Comparison of ENCODE assay signal across 16 mouse cellular contexts in genomic region chr2:179649370-179649769, GRCm38 (mm10).
DNase-seq lines count a peak whose midpoint lies in the region; ATAC-seq and TF ChIP-seq lines count a peak whose summit lies in the region.
"Had no signal": no experiment of that assay in that cellular context is flagged by ENCODE, and none has a peak within 500 bp of the region (broad histone marks: within the 10 kb centered on the region; RNA-seq: fewer than 3 reads in every experiment).

No protein-coding gene starts in this region.

- H3K4me3 ChIP-seq in kidney, embryonic 16.5 days (ENCODE audit: low read length): no peak overlapping the region
- peak overlapping the region in 1 of 3 experiments; percentile 47 for H3K4me3 ChIP-seq in CH12.LX (replicated peaks in 1 of 3; ENCODE audit: low read depth in 2 of 3, low read length in 2 of 3, poor library complexity in 1 of 3)
- H3K4me3 ChIP-seq: embryonic facial prominence, embryonic 15.5 days; hindbrain, embryonic 12.5 days; limb, embryonic 12.5 days; myocyte had no signal

- TF ChIP-seq POLR2A in CH12.LX (IDR thresholded peaks at IDR 0.05; ENCODE audit: low read depth, low read length): no peak

- H3K27me3 ChIP-seq in kidney, embryonic 16.5 days (ENCODE audit: insufficient read depth, low read length): no peaks in the 10 kb centered on the region
- no peaks in the 10 kb centered on the region for H3K27me3 ChIP-seq in CH12.LX (replicated peaks)
- H3K27me3 ChIP-seq: limb, embryonic 12.5 days; megakaryocyte, embryonic 14.5 days had no signal

- H3K9ac ChIP-seq in kidney, embryonic 16.5 days (replicated peaks; ENCODE audit: low read length): no peak overlapping the region
- peak overlapping the region; percentile 59 for H3K9ac ChIP-seq in CH12.LX (ENCODE audit: insufficient read depth, low read depth)
- H3K9ac ChIP-seq: embryonic facial prominence, embryonic 15.5 days; hindbrain, embryonic 12.5 days; limb, embryonic 12.5 days had no signal

- no peak for TF ChIP-seq EP300 in CH12.LX (IDR thresholded peaks at IDR 0.05; ENCODE audit: low read length)

- in situ Hi-C loops in CH12.LX (cut with MboI; ENCODE audit: low pct_ligation_motif_present, low pct_unique_long_range_greater_than_20kb, low sequenced_read_pairs): no loop called here

- H3K4me2 ChIP-seq in kidney, embryonic 16.5 days (replicated peaks; ENCODE audit: low read depth, low read length): no peak overlapping the region
- peak overlapping the region; percentile 86 for H3K4me2 ChIP-seq in CH12.LX (ENCODE audit: insufficient read depth, low read depth, poor library complexity, severe bottlenecking)
- H3K4me2 ChIP-seq: hindbrain, embryonic 12.5 days; limb, embryonic 12.5 days had no signal

- dilution Hi-C loops in CH12.LX (cut with MboI; ENCODE audit: extremely low pct_ligation_motif_present, extremely low pct_unique_long_range_greater_than_20kb, low sequenced_read_pairs): no loop called here

- no peak for TF ChIP-seq CTCF in CH12.LX (conservative IDR thresholded peaks at IDR 0.05 in 1 of 2, IDR thresholded peaks at IDR 0.05 in 1 of 2; ENCODE audit: low read depth in 2 of 2, low read length in 2 of 2)

- H3K79me2 ChIP-seq in CH12.LX (replicated peaks; ENCODE audit: control insufficient read depth, extremely low read depth, insufficient read depth, poor library complexity, severe bottlenecking): no peaks in the 10 kb centered on the region

- 69% methylated on average over 4 of the region's 4 CpGs for WGBS in kidney, embryonic 16.5 days

- H3K9me3 ChIP-seq in kidney, embryonic 16.5 days (ENCODE audit: low read length): 0 out of 2 replicates have a peak, but pooled peaks cover 2% of the 10 kb centered on the region
- peaks cover 2% of the 10 kb centered on the region for H3K9me3 ChIP-seq in CH12.LX (replicated peaks; ENCODE audit: low read length)
- H3K9me3 ChIP-seq: embryonic facial prominence, embryonic 15.5 days; hindbrain, embryonic 12.5 days had no signal

- H3K27ac ChIP-seq in kidney, embryonic 16.5 days (ENCODE audit: low read length): no peak overlapping the region
- peak overlapping the region; percentile 52 for H3K27ac ChIP-seq in CH12.LX (ENCODE audit: insufficient read depth, low read depth)
- H3K27ac ChIP-seq: embryonic facial prominence, embryonic 15.5 days; hindbrain, embryonic 12.5 days; limb, embryonic 12.5 days had no signal

- H3K36me3 ChIP-seq in kidney, embryonic 16.5 days (ENCODE audit: insufficient read depth, low read length): no peaks in the 10 kb centered on the region
- H3K36me3 ChIP-seq in CH12.LX (replicated peaks in 1 of 2; ENCODE audit: control insufficient read depth in 1 of 2, insufficient read depth in 1 of 2, low read length in 1 of 2): no peaks in the 10 kb centered on the region
- H3K36me3 ChIP-seq: embryonic facial prominence, embryonic 15.5 days; hindbrain, embryonic 12.5 days; limb, embryonic 12.5 days had no signal

- peak; percentile 11 for DNase-seq in cerebellum, adult 8-10 months
- DNase-seq in cerebellum, adult 9-11 months: no peak
- peak; percentile 21 for DNase-seq in kidney, postnatal 10 days
- peak; percentile 38 for DNase-seq in CH12.LX (ENCODE audit: extremely low read depth)
- DNase-seq in gastrocnemius, adult 18-20 months (ENCODE audit: low spot score): no peak
- DNase-seq in layer of hippocampus, adult 18-20 months (ENCODE audit: low spot score in 2 of 2): no peak
- DNase-seq: gastrocnemius, postnatal 36 days; kidney, adult 2 months; right cerebral cortex, postnatal 4 days had no signal

- no peak for ATAC-seq in kidney, embryonic 16.5 days (ENCODE audit: low FRiP score, low TSS enrichment)
- peak; percentile 70 for ATAC-seq in granulocyte monocyte progenitor cell, adult 5-6 weeks (replicated peaks; ENCODE audit: poor library complexity, severe bottlenecking)

- TF ChIP-seq RAD21 in CH12.LX (IDR thresholded peaks at IDR 0.05; ENCODE audit: low read depth, low read length): no peak

- H3K4me1 ChIP-seq in kidney, embryonic 16.5 days (ENCODE audit: insufficient read depth, low read length): no peaks in the 10 kb centered on the region
- H3K4me1 ChIP-seq in CH12.LX (ENCODE audit: control insufficient read depth in 1 of 2, insufficient read depth in 2 of 2): peaks cover 22 to 64% of the 10 kb centered on the region in 2 experiments

TF ChIP-seq in CH12.LX, 34 proteins besides CTCF, POLR2A, EP300 and RAD21:
- no peak for TF ChIP-seq USF2 (conservative IDR thresholded peaks at IDR 0.05; ENCODE audit: low read depth, low read length)
- 0 out of 2 replicates have a peak, but pooled peaks have one; percentile 46 for TF ChIP-seq UBTF (IDR thresholded peaks at IDR 0.05; ENCODE audit: low read depth, low read length)
- peak; percentile 48; the same call in 1 of the 2 replicates for TF ChIP-seq MXI1 (IDR thresholded peaks at IDR 0.05; ENCODE audit: low read depth, low read length)
- no peak for TF ChIP-seq MAX (IDR thresholded peaks at IDR 0.05; ENCODE audit: low read length)
- no peak for TF ChIP-seq HCFC1 (IDR thresholded peaks at IDR 0.05; ENCODE audit: low read depth, low read length)
- TF ChIP-seq NRF1 (IDR thresholded peaks at IDR 0.05; ENCODE audit: low read depth, low read length): no peak
- TF ChIP-seq GABPA (IDR thresholded peaks at IDR 0.05; ENCODE audit: insufficient replicate concordance, low read depth, low read length): no peak
- no peak for TF ChIP-seq MYC (IDR thresholded peaks at IDR 0.05; ENCODE audit: low read depth, low read length)
- peak; percentile 83; the same call in 1 of the 2 replicates for TF ChIP-seq IRF4 (IDR thresholded peaks at IDR 0.05; ENCODE audit: low read depth, low read length)
- no peak for TF ChIP-seq ZMIZ1 (IDR thresholded peaks at IDR 0.05; ENCODE audit: low read depth, low read length)
- no peak for TF ChIP-seq CHD2 (IDR thresholded peaks at IDR 0.05; ENCODE audit: low read length)
- TF ChIP-seq NELFE (IDR thresholded peaks at IDR 0.05; ENCODE audit: low read depth, low read length): no peak
- TF ChIP-seq JUND (conservative IDR thresholded peaks at IDR 0.05; ENCODE audit: low read depth, low read length): no peak
- no peak for TF ChIP-seq CHD1 (IDR thresholded peaks at IDR 0.05; ENCODE audit: low read depth, low read length)
- TF ChIP-seq KAT2A (IDR thresholded peaks at IDR 0.05; ENCODE audit: insufficient replicate concordance, low read length): no peak
- TF ChIP-seq MEF2A (IDR thresholded peaks at IDR 0.05; ENCODE audit: borderline replicate concordance, low read depth, low read length): peak; percentile 14; the same call in 1 of the 2 replicates
- TF ChIP-seq MAFK (IDR thresholded peaks at IDR 0.05; ENCODE audit: insufficient replicate concordance, low read length): no peak
- peak; percentile 93 for TF ChIP-seq BHLHE40 (IDR thresholded peaks at IDR 0.05; ENCODE audit: low read depth, low read length)
- no peak for TF ChIP-seq SIN3A (IDR thresholded peaks at IDR 0.05; ENCODE audit: low read length)
- no peak for TF ChIP-seq ZC3H11A (IDR thresholded peaks at IDR 0.05; ENCODE audit: low read depth, low read length)
- no peak for TF ChIP-seq POLR2AphosphoS2 (IDR thresholded peaks at IDR 0.05; ENCODE audit: low read depth, low read length)
- TF ChIP-seq E2F4 (IDR thresholded peaks at IDR 0.05; ENCODE audit: insufficient replicate concordance, low read depth, low read length): no peak
- peak; percentile 67 for TF ChIP-seq ETS1 (conservative IDR thresholded peaks at IDR 0.05; ENCODE audit: low read depth, low read length)
- no peak for TF ChIP-seq USF1 (IDR thresholded peaks at IDR 0.05; ENCODE audit: low read depth, low read length)
- TF ChIP-seq TBP (conservative IDR thresholded peaks at IDR 0.05; ENCODE audit: low read depth, low read length): no peak
- TF ChIP-seq PAX5 (IDR thresholded peaks at IDR 0.05; ENCODE audit: low read length): no peak
- TF ChIP-seq JUN (IDR thresholded peaks at IDR 0.05; ENCODE audit: insufficient read depth, low read depth, low read length): no peak
- TF ChIP-seq ELF1 (IDR thresholded peaks at IDR 0.05; ENCODE audit: low read depth, low read length): no peak
- TF ChIP-seq MAZ (IDR thresholded peaks at IDR 0.05; ENCODE audit: low read depth, low read length): peak; percentile 27; the same call in 1 of the 2 replicates
- TF ChIP-seq SMC3 (IDR thresholded peaks at IDR 0.05; ENCODE audit: low read depth, low read length): no peak
- TF ChIP-seq ZKSCAN1 (IDR thresholded peaks at IDR 0.05; ENCODE audit: borderline replicate concordance, low read depth, low read length): no peak
- no peak for TF ChIP-seq RCOR1 (conservative IDR thresholded peaks at IDR 0.05; ENCODE audit: low read depth, low read length)
- TF ChIP-seq ZNF384 (IDR thresholded peaks at IDR 0.05; ENCODE audit: low read depth, low read length): no peak
- peak; percentile 44; the same call in 1 of the 2 replicates for TF ChIP-seq TCF12 (IDR thresholded peaks at IDR 0.05; ENCODE audit: low read depth, low read length)

Comparison
In these comparisons a context has a peak if more than half of its experiments do, and no peak if none do; other contexts are left out.
1. DNase-seq: peak in cerebellum, adult 8-10 months (single experiment), kidney, postnatal 10 days (single experiment) and CH12.LX (single experiment); none in cerebellum, adult 9-11 months (single experiment), gastrocnemius, adult 18-20 months (single experiment) and layer of hippocampus, adult 18-20 months (0 of 2).